Mouse (Mus musculus) cerebellum, adult 2 months (tissue): Measurements from ENCODE around the gene St6galnac5.

Source experiments
- CTCF ChIP-seq: fragments of 200-500 bp; IDR thresholded peaks from 2 replicates; pipeline ENCODE4 v1.5.1; 2011; ENCODE audit warnings: low read depth, mild to moderate bottlenecking, control low read depth, low read length, moderate library complexity, borderline replicate concordance; ENCODE audit not compliant: insufficient read depth
- POLR2A ChIP-seq: fragments of 200-500 bp; IDR thresholded peaks from 2 replicates; pipeline ENCODE4 v1.6.1; 2011; ENCODE audit warnings: low read length, control low read depth, borderline replicate concordance; ENCODE audit not compliant: insufficient read depth

DNA sequence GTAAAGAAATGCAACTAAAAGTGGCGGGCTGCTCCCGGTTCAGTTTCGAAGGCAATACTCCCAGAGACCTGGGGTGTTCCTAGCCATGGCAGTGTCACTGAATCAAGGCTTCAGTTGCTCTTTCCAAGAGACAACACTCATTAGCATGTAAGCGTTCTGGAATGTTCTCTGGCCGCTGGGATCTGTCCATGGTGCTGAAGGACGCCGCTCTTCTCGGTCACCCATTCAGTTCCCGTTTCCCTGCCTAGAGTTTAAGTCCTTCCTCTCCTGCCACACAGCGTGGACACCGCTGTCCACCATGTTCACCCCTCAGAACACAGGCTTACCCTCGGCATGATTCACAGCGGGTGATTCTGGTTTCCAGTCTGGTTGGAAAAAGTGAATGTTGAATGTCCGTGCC lies 160.8 kb downstream of the St6galnac5 start:
- no peak for TF ChIP-seq CTCF
- TF ChIP-seq POLR2A, result no peak
